ENCODE assay signal across 8 mouse cellular contexts in genomic region chr9:44335331-44336092, GRCm38 (mm10). TPM values are rescaled to one million over a fixed set of nuclear protein-coding genes. Genes with fewer than 3 reads are reported as not detected.
DNase-seq lines count a peak whose midpoint lies in the region; ATAC-seq and TF ChIP-seq lines count a peak whose summit lies in the region.

No protein-coding gene starts in this region.

- no peaks in the 10 kb centered on the region for H3K9me3 ChIP-seq in heart, embryonic 14.5 days (ENCODE audit: control insufficient read depth, low read length)
- H3K9me3 ChIP-seq in limb, embryonic 13.5 days: no peaks in the 10 kb centered on the region

- H3K27ac ChIP-seq in heart, embryonic 14.5 days (replicated peaks in 1 of 2; ENCODE audit: control insufficient read depth in 1 of 2, insufficient read depth in 1 of 2, low read depth in 2 of 2, low read length in 2 of 2): peak overlapping the region; percentile 94 to 96
- peak overlapping the region; percentile 97 for H3K27ac ChIP-seq in limb, embryonic 13.5 days

- no peaks in the 10 kb centered on the region for H3K27me3 ChIP-seq in heart, embryonic 14.5 days (ENCODE audit: control insufficient read depth, insufficient read depth, low read length)
- H3K27me3 ChIP-seq in limb, embryonic 13.5 days: no peaks in the 10 kb centered on the region
- H3K27me3 ChIP-seq in myocyte (ENCODE audit: control insufficient read depth, insufficient read depth, insufficient read length): no peaks in the 10 kb centered on the region

- peaks cover 73% of the 10 kb centered on the region for H3K36me3 ChIP-seq in heart, embryonic 14.5 days (ENCODE audit: control insufficient read depth, insufficient read depth, low read length)
- peaks cover 70% of the 10 kb centered on the region for H3K36me3 ChIP-seq in limb, embryonic 13.5 days
- H3K36me3 ChIP-seq in myocyte (ENCODE audit: control insufficient read depth, insufficient read depth): peaks cover 42% of the 10 kb centered on the region

- ATAC-seq in heart, embryonic 14.5 days (ENCODE audit: insufficient number of reproducible peaks, insufficient read depth, low FRiP score, low read depth): no peak; the same call in 1 of the 2 replicates
- 0 out of 2 replicates have a peak, but pooled peaks have one; percentile 4 for ATAC-seq in limb, embryonic 13.5 days (ENCODE audit: low FRiP score, low read depth)
- no peak for ATAC-seq in monocyte, adult 5-6 weeks (replicated peaks; ENCODE audit: insufficient number of reproducible peaks, low FRiP score, low TSS enrichment, poor library complexity, severe bottlenecking)

- peak overlapping the region; percentile 82 to 87 for H3K4me3 ChIP-seq in heart, embryonic 14.5 days (ENCODE audit: control insufficient read depth in 1 of 2, insufficient read depth in 1 of 2, low read depth in 1 of 2, low read length in 2 of 2)
- H3K4me3 ChIP-seq in limb, embryonic 13.5 days: peak overlapping the region; percentile 92
- peak overlapping the region; percentile 76 for H3K4me3 ChIP-seq in myocyte

- H3K4me1 ChIP-seq in heart, embryonic 14.5 days (ENCODE audit: control insufficient read depth in 2 of 2, insufficient read depth in 2 of 2, low read length in 2 of 2): peaks cover 4 to 20% of the 10 kb centered on the region in 2 experiments; a peak in 3 of 4 replicates
- peaks cover 20% of the 10 kb centered on the region for H3K4me1 ChIP-seq in limb, embryonic 13.5 days

- peak overlapping the region; percentile 86 for H3ac ChIP-seq in myocyte (ENCODE audit: control insufficient read depth, insufficient read length)

- H3K79me2 ChIP-seq in myocyte (ENCODE audit: control insufficient read depth, insufficient read depth): peaks cover 23% of the 10 kb centered on the region

- under 1% methylated on average over 43 of the region's 50 CpGs for WGBS in heart, embryonic 14.5 days
- 0% methylated on average over 50 of the region's 50 CpGs for WGBS in limb, embryonic 13.5 days

- peak overlapping the region; percentile 68 for H3K4me2 ChIP-seq in heart, embryonic 14.5 days (ENCODE audit: low read length)
- peak overlapping the region; percentile 73 for H3K4me2 ChIP-seq in limb, embryonic 13.5 days (replicated peaks)
- H3K4me2 ChIP-seq in myocyte (ENCODE audit: low read depth): peak overlapping the region; percentile 80

- TF ChIP-seq POLR2A in myocyte (IDR thresholded peaks at IDR 0.05; ENCODE audit: insufficient read length, low read depth): no peak

- DNase-seq in frontal cortex, postnatal 36 days (ENCODE audit: low spot score in 2 of 2): peak; percentile 32 to 47
- no peak for DNase-seq in frontal cortex, postnatal 14 days (ENCODE audit: low spot score in 2 of 2)
- peak; percentile 32 for DNase-seq in CD4-positive helper T cell, adult 2 months (ENCODE audit: low read depth, low spot score)
- DNase-seq in embryo, embryonic 10.5 days (ENCODE audit: low spot score): peak; percentile 58

- H3K9ac ChIP-seq in heart, embryonic 14.5 days (ENCODE audit: low read length): peak overlapping the region; percentile 99
- peak overlapping the region; percentile 99 for H3K9ac ChIP-seq in limb, embryonic 13.5 days

TF ChIP-seq in myocyte, 11 proteins besides CTCF, POLR2A, EP300 and RAD21:
- TF ChIP-seq MYOD1 (IDR thresholded peaks at IDR 0.05; ENCODE audit: control insufficient read depth in 1 of 3, insufficient read length in 2 of 3, low read depth in 2 of 3) (no peak), USF1 (IDR thresholded peaks at IDR 0.05; ENCODE audit: low read depth) (no peak), E2F4 (IDR thresholded peaks at IDR 0.05; ENCODE audit: insufficient read depth) (no peak), MAX (IDR thresholded peaks at IDR 0.05; ENCODE audit: low read depth) (no peak), SRF (IDR thresholded peaks at IDR 0.05; ENCODE audit: control insufficient read depth, insufficient read length, low read depth) (no peak), MYOG (IDR thresholded peaks at IDR 0.05; ENCODE audit: control insufficient read depth in 1 of 3, insufficient read depth in 1 of 3, insufficient read length in 2 of 3, low read depth in 2 of 3) (peak in 1 of 3 experiments; percentile 26), CEBPB (IDR thresholded peaks at IDR 0.05; ENCODE audit: insufficient read depth, poor library complexity, severe bottlenecking) (no peak), TCF12 (IDR thresholded peaks at IDR 0.05; ENCODE audit: insufficient read depth, poor library complexity, severe bottlenecking) (no peak), REST (IDR thresholded peaks at IDR 0.05; ENCODE audit: insufficient read depth, insufficient read length) (no peak), POLR2AphosphoS2 (IDR thresholded peaks at IDR 0.05; ENCODE audit: insufficient read length, low read depth) (peak; percentile 67), TCF3 (IDR thresholded peaks at IDR 0.05; ENCODE audit: insufficient read length, low read depth) (no peak)

RNA-seq across cellular contexts. Expression of gene H2afx, which starts 1.0 kb away (rescaled TPM):
- 153 and 167 TPM in 2 replicates for polyA plus RNA-seq in heart, embryonic 14.5 days (2014; fragmentation: Nextera tagmentation; extraction: Ambion mirVana)
- polyA plus RNA-seq in limb, embryonic 13.5 days (2015; fragmentation: Nextera tagmentation; extraction: Ambion mirVana): 382 and 390 TPM in 2 replicates
- 123 TPM for polyA plus RNA-seq in myocyte (2012; fragmentation: generic; extraction: Trizol)
- 8.1 to 12.3 TPM (median 8.6 TPM) in 3 replicates for total RNA-seq in monocyte, adult 5-6 weeks (2017)

RNA-seq across cellular contexts. Expression of gene Hmbs, which starts 8.5 kb away (rescaled TPM):
- polyA plus RNA-seq in heart, embryonic 14.5 days (2014; fragmentation: Nextera tagmentation; extraction: Ambion mirVana): 110 and 112 TPM in 2 replicates
- 111 and 116 TPM in 2 replicates for polyA plus RNA-seq in limb, embryonic 13.5 days (2015; fragmentation: Nextera tagmentation; extraction: Ambion mirVana)
- 31.5 TPM for polyA plus RNA-seq in myocyte (2012; fragmentation: generic; extraction: Trizol)
- 8.2 to 19.1 TPM (median 15.1 TPM) in 3 replicates for total RNA-seq in monocyte, adult 5-6 weeks (2017)

RNA-seq across cellular contexts. Expression of gene Dpagt1, which starts 9.7 kb away (rescaled TPM):
- 34.7 and 37.8 TPM in 2 replicates for polyA plus RNA-seq in heart, embryonic 14.5 days (2014; fragmentation: Nextera tagmentation; extraction: Ambion mirVana)
- polyA plus RNA-seq in limb, embryonic 13.5 days (2015; fragmentation: Nextera tagmentation; extraction: Ambion mirVana): 40.2 and 40.5 TPM in 2 replicates
- polyA plus RNA-seq in myocyte (2012; fragmentation: generic; extraction: Trizol): 26.3 TPM
- total RNA-seq in monocyte, adult 5-6 weeks (2017): 1.8 to 5.6 TPM (median 2.3 TPM) in 3 replicates

RNA-seq across cellular contexts. Expression of gene C2cd2l, which starts 15.4 kb away (rescaled TPM):
- 5.4 and 7.7 TPM in 2 replicates for polyA plus RNA-seq in heart, embryonic 14.5 days (2014; fragmentation: Nextera tagmentation; extraction: Ambion mirVana)
- 6.8 and 7.8 TPM in 2 replicates for polyA plus RNA-seq in limb, embryonic 13.5 days (2015; fragmentation: Nextera tagmentation; extraction: Ambion mirVana)
- 18.1 TPM for polyA plus RNA-seq in myocyte (2012; fragmentation: generic; extraction: Trizol)
- 6.0 to 18.9 TPM (median 12.2 TPM) in 3 replicates for total RNA-seq in monocyte, adult 5-6 weeks (2017)

RNA-seq across cellular contexts. Expression of gene Vps11, which starts 26.0 kb away (rescaled TPM):
- polyA plus RNA-seq in heart, embryonic 14.5 days (2014; fragmentation: Nextera tagmentation; extraction: Ambion mirVana): 17.8 and 21.4 TPM in 2 replicates
- polyA plus RNA-seq in limb, embryonic 13.5 days (2015; fragmentation: Nextera tagmentation; extraction: Ambion mirVana): 27.8 and 28.9 TPM in 2 replicates
- polyA plus RNA-seq in myocyte (2012; fragmentation: generic; extraction: Trizol): 26.4 TPM
- total RNA-seq in monocyte, adult 5-6 weeks (2017): 27.4 to 38.1 TPM (median 32.2 TPM) in 3 replicates

Comparison
In these comparisons a context has a peak if more than half of its experiments do, and no peak if none do; other contexts are left out.
1. DNase-seq: peak in frontal cortex, postnatal 36 days (2 of 2), CD4-positive helper T cell, adult 2 months (single experiment) and embryo, embryonic 10.5 days (single experiment); none in frontal cortex, postnatal 14 days (0 of 2).
2. Peak in every context shown above with its lines, with median percentiles within 50 percentile points of each other: H3K4me2 ChIP-seq and H3K4me3 ChIP-seq.